Mouse (Mus musculus): ENCODE data around the gene Creb3l2.
A peak's percentile ranks its signal among the peaks of the same experiment; 100 is the strongest.

Creb3l2 gene

DNA sequence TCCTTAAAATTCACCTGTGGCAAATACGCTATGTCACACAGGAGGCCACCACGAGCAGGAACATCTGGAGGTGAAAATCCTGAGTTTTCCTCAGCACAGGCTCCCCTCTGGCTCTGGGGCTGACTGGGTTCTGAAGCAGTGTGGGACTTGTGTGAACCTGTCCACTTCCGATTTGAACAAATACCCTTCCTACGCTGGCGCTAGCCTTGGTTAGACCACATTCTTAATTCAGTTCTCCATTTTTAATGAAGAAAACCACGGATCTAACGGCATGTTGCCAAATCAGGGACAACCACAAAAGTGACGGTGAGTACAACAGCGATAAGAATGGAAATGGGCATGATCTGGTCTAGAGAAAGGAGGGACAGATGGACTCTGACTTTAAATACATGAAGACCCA is 157.1 kb downstream of the Creb3l2 start:
- DNase-seq (ENCODE audit: inconsistent age in 2 of 2, low spot score in 1 of 2), result no peak

GRCm38 (mm10) chr6:37283336-37283735 is 158.6 kb downstream of the Creb3l2 start:
- peak in 1 of 2 experiments; percentile 75 for DNase-seq (ENCODE audit: inconsistent age in 2 of 2, low spot score in 1 of 2)

- peak in 1 of 2 experiments; percentile 52 for DNase-seq (ENCODE audit: inconsistent age in 2 of 2, low spot score in 1 of 2)
Measured at GRCm38 (mm10) chr6:37282659-37283058, 159.3 kb downstream of the Creb3l2 start.

Measured in adrenal gland, adult (tissue).